Mouse (Mus musculus): ENCODE measurements around the gene Gsdme.
A peak's percentile ranks its signal among the peaks of the same experiment; 100 is the strongest.

Gsdme gene

DNA sequence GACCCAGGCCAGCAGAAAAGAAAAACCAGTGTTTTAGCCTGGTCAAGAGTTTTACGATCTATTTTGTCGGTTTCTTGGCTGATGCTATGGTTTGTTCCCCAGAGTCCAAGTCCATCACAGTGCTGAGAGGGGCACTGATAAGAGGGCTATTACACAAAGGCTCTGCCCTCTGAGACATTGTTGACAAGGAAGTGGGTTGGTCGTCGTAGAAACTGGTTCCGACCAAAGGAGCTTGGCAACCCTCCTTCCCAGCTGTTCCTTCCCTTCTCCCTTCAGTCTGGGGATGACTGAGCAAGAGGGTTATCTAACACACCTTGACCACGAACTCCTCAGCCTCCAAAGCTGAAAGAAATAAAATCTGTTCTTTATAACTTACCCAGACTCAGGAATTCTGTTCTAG is at the start of gene Gsdme:
Gene Gsdme, minus strand, starts transcription at position 193 of the 400 bp plus-strand sequence.
- DNase-seq, result no peak

- DNase-seq, result peak; percentile 82
Observed at GRCm38 (mm10) chr6:50312647-50313046, 49.0 kb upstream of the Gsdme start.

GRCm38 (mm10) chr6:50309019-50309418 is 45.4 kb upstream of the Gsdme start:
- no peak for DNase-seq

- no peak for DNase-seq
Observed at GRCm38 (mm10) chr6:50306625-50307024, 43.0 kb upstream of the Gsdme start.

DNA sequence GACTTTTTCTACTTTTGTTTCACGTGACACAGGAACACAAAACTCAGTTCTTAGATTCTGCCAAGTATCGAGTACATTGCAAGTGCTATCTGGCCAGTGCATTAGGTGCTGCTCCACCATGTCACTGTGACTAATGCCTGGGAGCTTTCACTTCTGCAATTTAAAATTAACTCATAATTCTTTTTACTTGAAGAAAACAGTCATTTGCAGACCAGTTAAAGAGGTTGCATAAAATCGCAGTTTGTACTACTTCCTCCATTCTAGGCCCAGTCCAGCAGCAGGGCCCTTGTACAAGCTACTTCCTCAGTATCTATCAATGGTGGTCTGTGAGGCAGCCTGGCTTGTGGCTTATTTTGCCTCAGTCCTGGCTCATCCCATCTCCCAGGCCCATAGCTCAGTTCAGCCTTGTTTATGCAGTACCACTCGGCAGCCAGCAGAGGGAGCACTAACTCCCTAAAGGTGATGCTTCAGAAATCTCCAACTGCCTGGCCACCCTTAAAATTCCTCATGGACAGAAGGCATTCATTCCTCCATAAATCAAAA is 41.4 kb upstream of the Gsdme start:
- DNase-seq, result peak; percentile 81

DNA sequence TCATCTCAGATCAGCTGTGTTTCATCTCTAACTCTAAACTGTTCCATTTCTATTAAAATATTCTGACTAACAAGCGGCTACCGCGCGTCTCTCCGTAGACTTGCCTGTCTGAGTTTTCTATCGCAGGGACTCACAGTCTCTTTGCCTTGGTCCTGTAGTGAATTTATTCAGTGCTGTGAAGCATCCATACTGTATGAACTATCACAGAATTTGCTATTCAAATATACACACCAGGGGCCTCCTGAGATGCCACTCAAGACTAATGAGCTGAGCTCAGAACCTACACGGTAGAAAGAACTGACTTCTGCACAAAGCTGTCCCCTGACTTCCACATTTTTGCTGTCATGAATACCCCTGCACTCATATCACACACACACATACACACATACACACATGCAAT is 37.5 kb upstream of the Gsdme start:
- no peak for DNase-seq

DNA sequence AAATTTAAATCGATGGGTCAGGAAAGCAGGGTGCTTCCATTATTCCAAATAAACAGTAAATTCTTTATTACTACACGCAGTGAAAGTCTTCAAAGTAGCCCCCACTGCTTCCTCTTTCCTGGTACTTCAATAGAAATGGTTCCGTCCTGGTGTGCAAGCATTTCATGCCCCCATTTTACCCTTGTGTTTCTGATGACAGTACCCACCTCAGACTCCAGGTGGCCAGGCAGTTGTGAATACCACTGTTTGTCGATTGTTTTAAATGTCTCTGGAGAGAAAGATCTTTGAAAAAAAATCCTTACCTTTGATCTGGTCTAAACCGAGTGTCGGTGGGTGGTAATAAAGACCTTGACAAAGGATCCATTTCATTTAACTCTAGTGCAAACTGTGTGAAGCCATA is 37.0 kb upstream of the Gsdme start:
- DNase-seq, result no peak

DNA sequence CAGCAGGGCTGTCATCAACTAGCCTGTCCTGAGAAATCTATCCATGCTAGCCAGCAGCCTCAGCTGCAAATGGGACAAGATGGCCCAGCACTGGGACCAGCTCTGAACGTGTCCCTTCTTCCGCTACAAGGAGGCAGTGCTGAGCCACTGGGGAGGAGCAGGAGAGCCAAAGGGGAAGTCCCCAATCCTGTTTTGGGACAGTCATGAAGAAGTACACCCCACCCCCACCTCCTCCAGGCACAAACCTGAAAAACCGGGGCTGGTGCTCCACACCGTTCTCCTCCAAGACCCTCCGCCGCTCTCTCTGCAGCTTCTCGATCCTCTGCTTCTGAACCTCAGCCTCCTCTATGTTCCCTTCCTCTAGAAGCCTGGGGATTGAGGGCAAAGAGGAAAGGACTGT is 35.4 kb upstream of the Gsdme start:
- DNase-seq, result no peak

GRCm38 (mm10) chr6:50297671-50298070 is 34.0 kb upstream of the Gsdme start:
- DNase-seq, result no peak

- DNase-seq, result no peak
Observed at GRCm38 (mm10) chr6:50295136-50295535, 31.5 kb upstream of the Gsdme start.

- peak; percentile 71 for DNase-seq
Observed at GRCm38 (mm10) chr6:50294128-50294527, 30.5 kb upstream of the Gsdme start.

GRCm38 (mm10) chr6:50291650-50292049 is 28.0 kb upstream of the Gsdme start:
- no peak for DNase-seq

GRCm38 (mm10) chr6:50286881-50287280 is 23.2 kb upstream of the Gsdme start:
- no peak for DNase-seq

DNA sequence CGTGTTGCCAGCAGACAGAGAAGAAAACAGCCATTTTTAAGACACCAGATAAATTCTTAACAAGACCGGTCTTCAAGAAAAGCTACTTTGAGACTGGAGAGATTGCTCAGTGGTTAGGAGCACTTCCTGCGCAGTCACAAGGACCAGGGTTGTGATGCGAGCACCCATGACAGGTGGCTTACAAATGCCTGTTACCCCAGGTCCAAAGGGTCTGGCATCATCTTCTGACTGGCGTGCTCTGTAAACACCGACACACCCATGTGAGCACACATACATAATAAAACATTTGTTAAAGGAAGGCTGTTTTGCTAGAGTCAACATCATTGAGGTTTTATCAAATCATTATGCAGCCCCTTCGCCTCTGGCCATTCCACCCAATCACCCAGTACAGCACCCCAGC is 16.0 kb upstream of the Gsdme start:
- no peak for DNase-seq

- no peak for DNase-seq
Observed at GRCm38 (mm10) chr6:50273947-50274346, 10.3 kb upstream of the Gsdme start.

DNA sequence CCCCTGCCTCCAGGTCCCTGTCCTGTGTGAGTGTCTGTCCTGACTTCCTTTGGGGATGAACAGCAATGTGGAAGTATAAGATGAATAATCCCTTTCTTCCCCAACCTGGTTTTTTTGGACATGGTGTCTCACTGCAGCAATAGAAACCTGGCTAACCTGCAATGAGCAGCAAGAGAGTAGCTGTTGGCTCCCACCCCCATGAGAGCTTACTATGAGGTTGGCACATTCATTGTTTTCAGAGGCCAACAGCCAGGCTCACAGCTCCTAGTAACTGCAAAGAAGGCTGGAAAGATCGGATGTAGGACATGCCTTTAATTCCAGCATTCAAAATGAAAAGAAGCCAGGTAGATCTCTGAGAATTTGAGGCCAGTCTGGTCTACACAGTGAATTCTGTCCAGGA is 9.8 kb upstream of the Gsdme start:
- DNase-seq, result no peak

GRCm38 (mm10) chr6:50262310-50262709 is 1.4 kb downstream of the Gsdme start:
- no peak for DNase-seq

GRCm38 (mm10) chr6:50261922-50262261 is 1.8 kb downstream of the Gsdme start:
- no peak for DNase-seq

GRCm38 (mm10) chr6:50261201-50261921 is 2.3 kb downstream of the Gsdme start:
- peak; percentile 88 for DNase-seq

- DNase-seq, result no peak
Observed at GRCm38 (mm10) chr6:50255356-50255755, 8.3 kb downstream of the Gsdme start.

DNA sequence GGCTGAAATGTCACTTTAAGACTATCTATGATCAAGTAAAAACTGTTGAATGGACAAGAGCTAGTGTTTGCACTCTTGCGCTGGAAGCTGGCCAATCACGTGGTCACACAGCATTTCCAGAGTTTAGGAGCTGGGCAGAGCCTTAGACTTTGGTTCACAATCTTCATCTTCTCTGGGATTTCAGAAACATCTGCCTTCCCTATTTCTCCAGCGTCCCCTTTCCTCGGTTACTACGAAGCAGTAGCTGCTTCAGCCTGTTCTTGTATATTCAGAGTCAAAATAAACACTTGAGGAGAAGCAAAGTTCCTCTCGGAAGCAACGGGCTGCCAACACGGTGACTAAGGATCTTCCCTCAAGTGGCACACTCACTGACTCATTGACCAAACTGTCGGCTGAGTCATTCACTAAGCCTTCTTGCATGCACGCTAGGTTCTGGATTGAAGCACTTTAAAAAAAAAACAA is 8.9 kb downstream of the Gsdme start:
- peak; percentile 82 for DNase-seq

GRCm38 (mm10) chr6:50252690-50253089 is 11.0 kb downstream of the Gsdme start:
- DNase-seq, result no peak

- no peak for DNase-seq
Observed at GRCm38 (mm10) chr6:50247791-50248190, 15.9 kb downstream of the Gsdme start.

DNA sequence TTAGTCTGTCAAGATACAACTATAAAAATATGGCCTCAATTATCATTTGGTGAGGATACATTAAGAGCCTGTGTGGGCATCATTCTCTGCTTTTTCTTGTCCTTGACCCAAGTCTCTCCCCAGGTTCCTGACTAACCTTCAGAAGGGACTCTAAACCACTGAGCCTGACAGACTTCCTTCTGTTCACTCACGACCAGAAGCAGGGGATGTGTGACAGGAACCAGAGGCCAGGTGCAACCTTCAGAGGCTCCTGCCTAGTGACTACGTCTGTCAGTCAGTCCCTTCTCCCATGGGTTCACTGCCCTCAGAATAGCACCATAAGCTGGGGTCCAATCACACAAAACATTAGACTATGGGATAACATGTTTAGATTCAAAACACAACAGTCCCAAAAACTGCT is 16.3 kb downstream of the Gsdme start:
- no peak for DNase-seq

- DNase-seq, result no peak
Observed at GRCm38 (mm10) chr6:50244967-50245366, 18.7 kb downstream of the Gsdme start.
